Mouse (Mus musculus) midbrain, postnatal 0 days (tissue): ENCODE results near the gene Olfml3. TPM values are rescaled to one million over a fixed set of nuclear protein-coding genes. Genes with fewer than 3 reads are reported as not detected.

Source experiments
- ATAC-seq: fragments of 200-750 bp; cut with Nextera tagmentation; 2 replicates; pipeline ENCODE4 v1.8.0; 2017; ENCODE audit warnings: moderate number of reproducible peaks, mild to moderate bottlenecking, moderate TSS enrichment, moderate library complexity; ENCODE audit not compliant: low FRiP score
- DNase-seq: peaks from one replicate; pipeline ENCODE4 v3.0.0-alpha.2; 2015; ENCODE audit warnings: low spot score
- H3K27ac ChIP-seq: fragments of 300-500 bp; sonication (generic); 2 replicates; pipeline ENCODE4 v1.5.1; 2014; ENCODE audit warnings: low read depth, mild to moderate bottlenecking, low read length, mixed read lengths
- H3K27me3 ChIP-seq: fragments of 300-500 bp; sonication (generic); 2 replicates; pipeline ENCODE4 v1.6.1; 2014; ENCODE audit warnings: low read length, control low read depth, mixed read lengths; ENCODE audit not compliant: insufficient read depth
- H3K36me3 ChIP-seq: fragments of 300-500 bp; sonication (generic); 2 replicates; pipeline ENCODE4 v1.6.1; 2014; ENCODE audit warnings: low read length, control low read depth, mixed read lengths; ENCODE audit not compliant: insufficient read depth
- H3K4me1 ChIP-seq: fragments of 300-500 bp; sonication (generic); 2 replicates; pipeline ENCODE4 v1.6.1; 2014; ENCODE audit warnings: mild to moderate bottlenecking, control low read depth, antibody characterized with exemption, low read length, mixed read lengths; ENCODE audit not compliant: insufficient read depth
- H3K4me2 ChIP-seq: fragments of 300-500 bp; sonication (generic); 2 replicates; pipeline ENCODE4 v1.6.1; 2014; ENCODE audit warnings: low read depth, mild to moderate bottlenecking, low read length, mixed read lengths; ENCODE audit not compliant: poor library complexity, severe bottlenecking
- H3K4me3 ChIP-seq: fragments of 300-500 bp; sonication (generic); 2 replicates; pipeline ENCODE4 v1.5.1; 2014; ENCODE audit warnings: low read depth, mild to moderate bottlenecking, low read length, moderate library complexity
- H3K9ac ChIP-seq: fragments of 300-500 bp; sonication (generic); replicated peaks from 2 replicates; pipeline ENCODE4 v1.6.1; 2014; ENCODE audit warnings: mild to moderate bottlenecking, low read length, moderate library complexity, mixed read lengths; ENCODE audit not compliant: poor library complexity, severe bottlenecking
- H3K9me3 ChIP-seq: fragments of 300-500 bp; sonication (generic); 2 replicates; pipeline ENCODE4 v1.6.1; 2016; ENCODE audit warnings: low read length, control low read depth
- CTCF ChIP-seq: IDR thresholded peaks from 2 replicates; pipeline ENCODE4 v1.5.1; 2016; ENCODE audit warnings: antibody characterized with exemption, mild to moderate bottlenecking
- WGBS: fragments of 180-500 bp; shearing (Covaris S2); extraction: QIAGEN DNeasy Blood & Tissue Kit; methylation state at CpG from one replicate; pipeline ENCODE4 v1.1.7; 2014; 5-methylcytosine and 5-hydroxymethylcytosine counted together
- polyA plus RNA-seq: library from polyadenylated mRNA; unstranded; fragments of >200 nt; fragmentation: Nextera tagmentation; extraction: Ambion mirVana; gene quantifications from 2 replicates; pipeline ENCODE4 v1.2.1, GENCODE M21; 2015
- total RNA-seq: library from RNA; depleted of rRNA; stranded (reverse); fragments of >200 nt; gene quantifications from 2 replicates; pipeline ENCODE4 v1.2.3, GENCODE M21; 2014; rRNA removed

Olfml3 gene
- 7.5 and 9.0 TPM in 2 replicates for total RNA-seq
- 7.0 and 8.9 TPM in 2 replicates for polyA plus RNA-seq

DNA sequence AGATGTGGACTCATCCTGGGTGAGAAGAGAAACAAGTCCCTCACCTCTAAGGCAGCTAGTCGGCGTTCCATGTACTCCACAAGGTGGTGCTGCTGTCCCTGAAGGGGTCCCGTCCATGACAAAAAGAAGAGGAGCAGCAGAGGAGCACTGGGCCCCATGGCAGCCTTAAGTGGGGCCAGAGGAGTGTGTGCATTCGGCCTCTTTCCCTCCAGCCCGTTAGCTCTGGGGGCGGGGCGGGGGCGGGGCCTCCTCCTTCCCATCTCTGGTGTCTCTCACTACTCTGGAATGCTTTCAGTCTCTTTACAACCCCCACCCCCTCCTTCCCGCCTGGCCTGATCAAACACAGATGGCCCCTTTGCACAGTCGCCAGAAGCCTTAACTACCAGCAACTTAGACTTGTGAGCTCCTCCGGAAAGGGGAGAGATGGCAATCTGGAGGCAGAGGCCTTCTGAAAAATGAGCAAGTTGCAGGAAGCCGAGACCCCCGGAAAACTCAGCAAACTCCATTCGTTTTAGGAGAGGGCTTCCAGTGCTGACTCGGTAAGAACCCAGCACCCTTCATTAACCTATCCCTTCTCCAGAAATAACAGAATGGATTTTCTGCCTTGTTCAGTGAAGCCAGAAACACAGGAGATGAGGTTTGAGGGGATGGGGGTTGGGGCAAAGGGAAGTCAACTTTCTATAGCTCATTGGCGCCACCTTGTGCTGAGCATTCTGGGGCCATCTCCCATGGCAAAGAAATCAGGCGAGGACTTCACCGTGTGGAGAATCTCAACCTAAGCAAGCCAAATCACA is at the start of gene Olfml3:
Gene Olfml3 (minus strand): TSS at position 224 of the 794 bp plus-strand sequence.
- peak within 1 kb of the TSS; percentile 59 for H3K27ac ChIP-seq
- TF ChIP-seq CTCF = peak; percentile 94
- H3K27me3 ChIP-seq = no peaks in the 10 kb centered on the region
- peaks cover 7% of the 10 kb centered on the region for H3K36me3 ChIP-seq
- no peaks in the 10 kb centered on the region for H3K9me3 ChIP-seq
- ATAC-seq (peak; percentile 58), DNase-seq (peak; percentile 93)
- peak within 1 kb of the TSS; percentile 41 for H3K4me2 ChIP-seq
- WGBS = under 1% methylated on average over 18 of the region's 18 CpGs
- peaks cover 14% of the 10 kb centered on the region; the same call in 1 of the 2 replicates for H3K4me1 ChIP-seq
- peak within 1 kb of the TSS; percentile 5; the same call in 1 of the 2 replicates for H3K4me3 ChIP-seq
- H3K9ac ChIP-seq = 0 out of 2 replicates have a peak within 1 kb of the TSS, but pooled peaks have one; percentile 13

DNA sequence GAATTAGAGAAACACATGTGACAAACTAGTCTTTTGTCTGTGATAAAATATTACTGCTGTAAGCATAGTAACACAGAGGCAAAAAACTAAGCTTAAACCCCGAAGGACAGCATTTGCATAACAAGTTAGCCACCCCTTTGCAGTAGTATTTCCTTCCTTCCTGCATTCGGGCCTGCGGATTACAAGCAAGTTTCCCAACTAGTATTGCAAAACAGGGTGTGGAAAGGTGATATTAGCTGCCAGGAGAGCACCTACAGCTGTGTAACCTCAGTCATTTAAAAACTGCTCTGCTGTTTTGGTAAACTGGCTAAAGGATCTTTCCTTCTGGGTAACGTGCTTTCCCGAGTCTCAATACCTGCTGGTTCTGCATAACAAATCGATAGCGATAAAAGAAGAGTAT is 49.4 kb upstream of the Olfml3 start:
- 63% methylated on average over 7 of the region's 7 CpGs for WGBS
- no peak for DNase-seq
- H3K36me3 ChIP-seq = no peaks in the 10 kb centered on the region
- no peak overlapping the region for H3K4me2 ChIP-seq
- ATAC-seq = no peak
- TF ChIP-seq CTCF = no peak
- H3K27ac ChIP-seq = no peak overlapping the region
- H3K4me3 ChIP-seq = no peak overlapping the region
- no peaks in the 10 kb centered on the region for H3K9me3 ChIP-seq
- no peak overlapping the region for H3K9ac ChIP-seq
- peaks cover 9% of the 10 kb centered on the region; the same call in 1 of the 2 replicates for H3K4me1 ChIP-seq
- H3K27me3 ChIP-seq = no peaks in the 10 kb centered on the region

DNA sequence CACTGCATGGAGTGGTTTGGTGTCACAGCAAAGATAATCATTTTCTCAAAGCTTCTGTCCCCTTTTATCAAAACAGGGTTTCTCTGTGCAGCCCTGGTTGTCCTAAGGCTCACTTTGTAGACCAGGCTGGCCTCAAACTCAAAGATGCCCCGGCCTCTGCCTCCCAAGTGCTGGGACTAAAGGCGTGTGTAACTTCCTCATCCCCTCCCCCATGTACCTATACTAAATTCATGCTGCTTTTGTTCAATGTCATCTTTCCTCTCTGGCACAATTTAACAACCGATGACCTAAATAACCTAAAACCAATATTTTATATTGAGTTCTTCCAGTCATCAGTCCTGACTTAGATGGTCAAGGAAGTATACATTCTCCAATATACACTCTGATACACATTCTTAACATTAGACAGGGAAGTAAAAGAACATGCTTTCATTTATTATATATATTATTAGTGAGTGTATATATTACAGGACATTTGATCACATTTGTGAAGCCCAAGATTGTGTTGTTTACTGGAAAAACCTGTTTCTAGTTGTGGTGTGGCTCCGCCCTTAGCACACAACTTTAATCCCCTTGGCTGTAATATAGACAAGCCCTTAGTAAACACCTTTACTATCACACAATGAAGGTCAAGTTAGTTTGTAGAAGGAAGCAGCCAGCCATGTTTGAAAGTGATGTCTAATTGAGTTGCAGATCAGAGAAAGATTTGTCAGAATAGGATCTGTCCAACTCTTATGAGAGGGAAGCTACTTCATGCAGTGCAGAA is 45.2 kb upstream of the Olfml3 start:
- no peak overlapping the region for H3K27ac ChIP-seq
- no peaks in the 10 kb centered on the region for H3K9me3 ChIP-seq
- H3K9ac ChIP-seq = no peak overlapping the region
- DNase-seq = no peak
- 89% methylated on average over 4 of the region's 4 CpGs for WGBS
- no peak overlapping the region for H3K4me3 ChIP-seq
- ATAC-seq = no peak
- H3K4me1 ChIP-seq = no peaks in the 10 kb centered on the region; the same call in 1 of the 2 replicates
- H3K4me2 ChIP-seq = no peak overlapping the region
- TF ChIP-seq CTCF = no peak
- no peaks in the 10 kb centered on the region for H3K27me3 ChIP-seq
- no peaks in the 10 kb centered on the region for H3K36me3 ChIP-seq

DNA sequence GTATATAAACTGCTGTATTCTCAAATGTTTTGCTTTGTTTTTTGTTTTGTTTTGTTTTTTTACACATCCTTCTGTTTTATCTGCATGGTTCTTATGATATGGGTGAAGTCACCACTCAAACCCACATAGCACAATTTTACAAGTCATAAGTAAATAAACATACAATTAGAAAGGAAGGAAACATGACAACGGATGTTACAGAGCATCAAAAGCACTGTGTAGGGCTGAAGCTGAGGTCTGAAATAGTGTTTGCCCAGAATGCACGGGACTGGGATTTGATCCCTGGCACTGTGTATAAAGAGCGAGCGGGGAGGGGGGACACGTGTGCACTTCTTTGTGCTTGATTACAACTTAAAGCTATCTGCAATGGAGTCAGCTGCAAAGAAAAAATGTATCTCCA is 43.0 kb upstream of the Olfml3 start:
- 76% methylated on average over 5 of the region's 5 CpGs for WGBS
- H3K27ac ChIP-seq = no peak overlapping the region

DNA sequence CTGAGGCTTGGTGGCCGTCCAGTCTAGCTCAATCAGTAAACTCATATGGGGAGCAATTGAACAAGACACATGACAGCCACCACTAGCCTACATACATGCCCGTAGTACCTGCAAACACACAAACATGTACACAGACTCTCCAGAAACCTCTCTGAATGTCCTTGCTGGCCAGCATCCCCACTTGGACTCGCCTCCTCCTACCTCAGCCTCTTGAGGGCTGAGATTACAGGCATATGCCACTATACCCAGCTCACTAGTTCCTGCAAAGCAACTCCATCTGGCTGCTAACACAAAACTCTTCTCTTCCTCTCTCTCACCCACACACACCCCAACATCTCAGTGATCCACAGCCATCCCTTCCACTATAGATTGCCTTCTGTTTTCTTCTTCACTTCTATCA is 42.5 kb upstream of the Olfml3 start:
- Histone ChIP-seq H3K4me2 (no peak overlapping the region), H3K4me1 (no peaks in the 10 kb centered on the region), H3K36me3 (no peaks in the 10 kb centered on the region; the same call in 1 of the 2 replicates), H3K9me3 (no peaks in the 10 kb centered on the region), H3K9ac (no peak overlapping the region), H3K27ac (no peak overlapping the region), H3K4me3 (no peak overlapping the region), H3K27me3 (no peaks in the 10 kb centered on the region)
- TF ChIP-seq CTCF = no peak
- WGBS = 96% methylated on average over 3 of the region's 3 CpGs
- ATAC-seq (no peak), DNase-seq (no peak)

More for the DNA sequence above, 43.0 kb upstream of the Olfml3 start:
- no peaks in the 10 kb centered on the region; the same call in 1 of the 2 replicates for H3K36me3 ChIP-seq
- ATAC-seq = no peak
- H3K4me1 ChIP-seq = no peaks in the 10 kb centered on the region
- no peak overlapping the region for H3K4me2 ChIP-seq
- no peak for TF ChIP-seq CTCF
- H3K4me3 ChIP-seq = no peak overlapping the region
- no peaks in the 10 kb centered on the region for H3K9me3 ChIP-seq
- no peak for DNase-seq
- H3K27me3 ChIP-seq = no peaks in the 10 kb centered on the region
- H3K9ac ChIP-seq = no peak overlapping the region
